ENCODE assay signal across 12 mouse cellular contexts in genomic region chr4:118147547-118148316, GRCm38 (mm10). TPM values are rescaled to one million over a fixed set of nuclear protein-coding genes. Genes with fewer than 3 reads are reported as not detected.
DNase-seq lines count a peak whose midpoint lies in the region; TF ChIP-seq lines count a peak whose summit lies in the region.
"Had no signal": no experiment of that assay in that cellular context is flagged by ENCODE, and none has a peak within 500 bp of the region (broad histone marks: within the 10 kb centered on the region; RNA-seq: fewer than 3 reads in every experiment).

No protein-coding gene starts in this region.

- no peaks in the 10 kb centered on the region for H3K9me3 ChIP-seq in forebrain, embryonic 10.5 days
- H3K9me3 ChIP-seq: liver, embryonic 15.5 days; midbrain, embryonic 12.5 days had no signal

- WGBS in cerebellum, adult 2 months = 30% methylated on average over 19 of the region's 19 CpGs
- 96% methylated on average over 19 of the region's 19 CpGs for WGBS in forebrain, embryonic 10.5 days

- H3K4me3 ChIP-seq in cerebellum, adult 2 months (replicated peaks; ENCODE audit: insufficient read depth, low read depth, low read length) = no peak overlapping the region
- no peak overlapping the region for H3K4me3 ChIP-seq in layer of hippocampus, adult 2 months
- no peak overlapping the region for H3K4me3 ChIP-seq in forebrain, embryonic 10.5 days
- H3K4me3 ChIP-seq: liver, embryonic 15.5 days; midbrain, embryonic 12.5 days had no signal

- DNase-seq in cerebellum, adult 2 months = peak; percentile 56 to 57
- DNase-seq in cerebellum, postnatal 4 days (ENCODE audit: low spot score in 2 of 2) = no peak
- DNase-seq in layer of hippocampus, adult 2 months (ENCODE audit: low spot score in 2 of 2) = peak; percentile 53 to 55
- DNase-seq in layer of hippocampus, postnatal 25 days (ENCODE audit: extremely low spot score in 1 of 2, low spot score in 1 of 2) = no peak
- peak; percentile 71 for DNase-seq in heart, adult 9 months (ENCODE audit: low spot score in 2 of 2)
- peak; percentile 50 for DNase-seq in left cerebral cortex, postnatal 4 days
- no peak for DNase-seq in forebrain, embryonic 10.5 days (ENCODE audit: extremely low spot score, low spot score)
- no peak for DNase-seq in lung, postnatal 10 days
- DNase-seq: adrenal gland, adult 8-10 months; kidney, postnatal 4 days had no signal

- H3K36me3 ChIP-seq in forebrain, embryonic 10.5 days (replicated peaks) = peaks cover 100% of the 10 kb centered on the region

- TF ChIP-seq CTCF in cerebellum, adult 2 months (IDR thresholded peaks at IDR 0.05; ENCODE audit: borderline replicate concordance, insufficient read depth, low read depth, low read length) = no peak
- peak; percentile 47 for TF ChIP-seq CTCF in layer of hippocampus, adult 2 months (conservative IDR thresholded peaks at IDR 0.05)

- no peaks in the 10 kb centered on the region for H3K27me3 ChIP-seq in cerebellum, adult 2 months (ENCODE audit: control insufficient read depth, insufficient read depth, low read length)
- H3K27me3 ChIP-seq in forebrain, embryonic 10.5 days (ENCODE audit: poor library complexity, severe bottlenecking) = no peaks in the 10 kb centered on the region
- H3K27me3 ChIP-seq: liver, embryonic 15.5 days; midbrain, embryonic 12.5 days had no signal

- intact Hi-C loops in left cerebral cortex, postnatal 4 days (cut with DNase I) = no loop called here

- peaks cover 65% of the 10 kb centered on the region for H3K4me1 ChIP-seq in cerebellum, adult 2 months (ENCODE audit: control insufficient read depth, insufficient read depth, low read length)
- H3K4me1 ChIP-seq in forebrain, embryonic 10.5 days = no peaks in the 10 kb centered on the region
- H3K4me1 ChIP-seq: midbrain, embryonic 12.5 days had no signal

- H3K27ac ChIP-seq in cerebellum, adult 2 months (ENCODE audit: insufficient read depth, low read length) = peak overlapping the region; percentile 86
- peak overlapping the region; percentile 85 for H3K27ac ChIP-seq in layer of hippocampus, adult 2 months
- H3K27ac ChIP-seq in forebrain, embryonic 10.5 days = no peak overlapping the region
- H3K27ac ChIP-seq: liver, embryonic 15.5 days; midbrain, embryonic 12.5 days had no signal

- no peak for TF ChIP-seq POLR2A in cerebellum, adult 2 months (IDR thresholded peaks at IDR 0.05; ENCODE audit: borderline replicate concordance, insufficient read depth, low read length)

RNA-seq across cellular contexts. Expression of gene St3gal3, which starts 13.0 kb away (rescaled TPM):
- 68.3 and 71.2 TPM in 2 replicates for polyA plus RNA-seq in cerebellum, adult 2 months (2012; rRNA removed)
- total RNA-seq in layer of hippocampus, adult 2 months (2021) = 10 to 100 TPM; 41.9 to 42.1 TPM
- 10 to 100 TPM; 43.0 to 46.6 TPM for total RNA-seq in layer of hippocampus, postnatal 25 days (2021)
- 10 to 100 TPM; 36.7 to 38.7 TPM for total RNA-seq in left cerebral cortex, postnatal 4 days (2021)
- polyA plus RNA-seq in forebrain, embryonic 10.5 days (2016; fragmentation: Nextera tagmentation; extraction: Ambion mirVana) = 5.8 and 5.9 TPM in 2 replicates

RNA-seq across cellular contexts. Expression of gene Kdm4a, which starts 32.1 kb away (rescaled TPM):
- 46.3 and 50.0 TPM in 2 replicates for polyA plus RNA-seq in cerebellum, adult 2 months (2012; rRNA removed)
- total RNA-seq in layer of hippocampus, adult 2 months (2021) = 10 to 100 TPM; 48.8 to 50.1 TPM
- 10 to 100 TPM; 45.4 to 48.1 TPM for total RNA-seq in layer of hippocampus, postnatal 25 days (2021)
- 10 to 100 TPM; 88.8 to 91.8 TPM for total RNA-seq in left cerebral cortex, postnatal 4 days (2021)
- polyA plus RNA-seq in forebrain, embryonic 10.5 days (2016; fragmentation: Nextera tagmentation; extraction: Ambion mirVana) = 30.3 and 32.9 TPM in 2 replicates

Comparison
In these comparisons a context has a peak if more than half of its experiments do, and no peak if none do; other contexts are left out.
1. DNase-seq: peak in cerebellum, adult 2 months (2 of 2), layer of hippocampus, adult 2 months (2 of 2), heart, adult 9 months (2 of 2) and left cerebral cortex, postnatal 4 days (single experiment); none in cerebellum, postnatal 4 days (0 of 2), layer of hippocampus, postnatal 25 days (0 of 2), forebrain, embryonic 10.5 days (single experiment) and lung, postnatal 10 days (single experiment).